Mouse (Mus musculus) kidney, embryonic 15.5 days (tissue): Measurements from ENCODE around the gene Bag2. TPM values are rescaled to one million over a fixed set of nuclear protein-coding genes. Genes with fewer than 3 reads are reported as not detected.
"Not testable (repeated sequence)": the region's sequence is repeated elsewhere in the genome, so short reads cannot be mapped to it uniquely, and the experiment has no call there.

ENCODE experiments used
- ATAC-seq: fragments of 200-750 bp; cut with Nextera tagmentation; replicated peaks from 2 replicates; pipeline ENCODE4 v1.8.0; 2017; ENCODE audit warnings: moderate TSS enrichment; ENCODE audit not compliant: low FRiP score
- H3K27ac ChIP-seq: fragments of 300-500 bp; sonication (generic); 2 replicates; pipeline ENCODE4 v1.5.1; 2015; ENCODE audit warnings: mild to moderate bottlenecking, inconsistent platforms
- H3K27me3 ChIP-seq: fragments of 300-500 bp; sonication (generic); 2 replicates; pipeline ENCODE4 v1.6.1; 2015; ENCODE audit warnings: inconsistent platforms
- H3K36me3 ChIP-seq: fragments of 300-500 bp; sonication (generic); 2 replicates; pipeline ENCODE4 v1.6.1; 2015; ENCODE audit warnings: inconsistent platforms
- H3K4me1 ChIP-seq: fragments of 300-500 bp; sonication (generic); 2 replicates; pipeline ENCODE4 v1.6.1; 2015; ENCODE audit warnings: inconsistent platforms
- H3K4me2 ChIP-seq: fragments of 300-500 bp; sonication (generic); 2 replicates; pipeline ENCODE4 v1.6.1; 2015; ENCODE audit warnings: moderate library complexity, mild to moderate bottlenecking, inconsistent platforms
- H3K4me3 ChIP-seq: fragments of 300-500 bp; sonication (generic); replicated peaks from 2 replicates; pipeline ENCODE4 v1.5.1; 2015; ENCODE audit warnings: mild to moderate bottlenecking, inconsistent platforms
- H3K9ac ChIP-seq: fragments of 300-500 bp; sonication (generic); 2 replicates; pipeline ENCODE4 v1.6.1; 2015; ENCODE audit warnings: mild to moderate bottlenecking, inconsistent platforms
- H3K9me3 ChIP-seq: fragments of 300-500 bp; sonication (generic); replicated peaks from 2 replicates; pipeline ENCODE4 v1.6.1; 2016; ENCODE audit warnings: inconsistent platforms
- WGBS: fragments of 180-500 bp; shearing (Covaris S2); methylation state at CpG from one replicate; pipeline ENCODE4 v1.1.7; 2015; ENCODE audit warnings: mixed read lengths; 5-methylcytosine and 5-hydroxymethylcytosine counted together
- polyA plus RNA-seq: library from polyadenylated mRNA; unstranded; fragments of >200 nt; fragmentation: Nextera tagmentation; extraction: Ambion mirVana; gene quantifications from 2 replicates; pipeline ENCODE4 v1.2.1, GENCODE M21; 2015

The Bag2 gene
- polyA plus RNA-seq, 1 experiment from 2014 or later: 87.6 TPM

GRCm38 (mm10) chr1:33744815-33745214, 12.8 kb downstream of the Bag2 start:
- ATAC-seq, H3K9ac ChIP-seq, H3K4me2 ChIP-seq, H3K27ac ChIP-seq, H3K4me1 ChIP-seq, H3K9me3 ChIP-seq, H3K4me3 ChIP-seq, H3K27me3 ChIP-seq: not testable (repeated sequence)
- 94% methylated on average over 9 of the region's 9 CpGs for WGBS
- peaks cover 49% of the 10 kb centered on the region for H3K36me3 ChIP-seq

DNA sequence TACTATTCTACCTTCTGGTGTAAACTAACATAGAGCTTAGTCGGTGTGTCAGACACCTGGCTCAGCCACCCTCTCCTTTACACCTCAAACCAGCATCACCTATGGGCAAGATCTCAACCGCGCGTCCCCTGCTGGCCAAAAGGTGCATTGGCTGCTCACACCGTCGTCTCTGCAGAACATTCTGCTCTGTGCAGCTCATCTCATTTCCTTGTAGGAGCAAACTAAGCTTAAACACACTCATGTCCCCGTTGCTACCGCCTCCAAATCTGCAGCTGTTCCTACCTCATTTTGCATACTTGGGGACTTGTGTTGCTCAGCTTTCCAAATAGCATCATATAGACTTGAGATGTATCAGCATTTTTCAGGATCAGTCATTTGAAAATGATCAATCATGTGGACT, 14.7 kb downstream of the Bag2 start:
- 25% methylated on average over 8 of the region's 8 CpGs for WGBS
- Histone ChIP-seq H3K27ac (no peak overlapping the region), H3K4me2 (no peak overlapping the region), H3K9ac (no peak overlapping the region), H3K36me3 (peaks cover 57% of the 10 kb centered on the region), H3K4me1 (no peaks in the 10 kb centered on the region), H3K4me3 (no peak overlapping the region), H3K27me3 (no peaks in the 10 kb centered on the region), H3K9me3 (no peaks in the 10 kb centered on the region)
- 0 out of 2 replicates have a peak, but pooled peaks have one; percentile 31 for ATAC-seq

DNA sequence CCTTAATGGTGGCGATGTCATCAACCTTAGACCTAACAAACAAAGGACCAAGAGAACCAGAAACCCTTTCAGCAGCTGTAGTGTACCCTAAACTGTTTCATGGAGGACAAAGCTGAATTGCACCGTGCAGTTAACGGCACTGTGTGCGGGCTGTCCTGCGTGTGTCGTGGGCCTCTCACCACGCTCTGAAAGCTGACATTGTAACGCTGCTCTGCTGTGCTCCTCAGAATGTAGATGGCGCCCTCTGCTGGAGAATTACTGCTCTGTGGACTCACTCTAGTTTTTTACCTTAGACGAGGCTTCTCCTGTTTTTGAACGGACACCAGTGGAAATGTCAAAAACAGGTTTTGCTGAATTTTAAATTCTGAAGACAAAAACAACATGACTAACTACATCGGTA, 18.3 kb downstream of the Bag2 start:
- no peaks in the 10 kb centered on the region for H3K4me1 ChIP-seq
- H3K4me3 ChIP-seq: no peak overlapping the region
- no peak overlapping the region for H3K27ac ChIP-seq
- H3K36me3 ChIP-seq: peaks cover 61% of the 10 kb centered on the region
- WGBS: 27% methylated on average over 12 of the region's 12 CpGs
- ATAC-seq: peak; percentile 80
- H3K9me3 ChIP-seq: no peaks in the 10 kb centered on the region
- no peak overlapping the region for H3K4me2 ChIP-seq
- no peak overlapping the region for H3K9ac ChIP-seq
- H3K27me3 ChIP-seq: no peaks in the 10 kb centered on the region

DNA sequence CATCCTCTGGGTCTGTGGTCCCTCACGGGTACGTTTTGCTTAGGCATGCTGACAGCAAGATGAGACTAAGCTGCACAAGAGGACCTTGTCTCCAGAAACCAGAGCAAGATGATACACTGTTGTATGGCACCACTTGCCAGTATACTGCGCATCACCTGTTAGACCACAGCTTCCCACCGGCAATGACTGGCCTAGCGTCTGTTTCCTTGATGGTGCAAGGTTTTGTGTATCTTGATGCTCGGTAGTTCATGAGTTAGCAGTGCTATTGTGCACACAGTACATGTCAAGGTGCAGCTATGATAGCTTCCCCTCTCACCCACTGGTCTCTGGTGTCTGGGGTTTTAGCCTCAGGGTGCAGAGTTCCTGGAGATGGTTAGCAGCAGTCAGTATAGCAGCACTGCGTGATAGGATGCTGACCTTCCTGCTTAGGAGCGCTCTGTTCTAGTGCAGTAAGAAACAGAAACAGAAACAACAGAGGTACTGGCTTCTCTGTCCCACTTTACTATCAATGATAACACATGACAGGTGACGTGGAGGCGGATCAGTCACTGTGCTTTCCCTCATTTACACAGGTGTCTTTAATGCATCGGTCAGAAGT, 18.8 kb downstream of the Bag2 start:
- H3K4me3 ChIP-seq: no peak overlapping the region
- no peak overlapping the region for H3K9ac ChIP-seq
- 87% methylated on average over 11 of the region's 11 CpGs for WGBS
- H3K27ac ChIP-seq: no peak overlapping the region
- no peaks in the 10 kb centered on the region for H3K4me1 ChIP-seq
- no peaks in the 10 kb centered on the region for H3K9me3 ChIP-seq
- no peaks in the 10 kb centered on the region for H3K27me3 ChIP-seq
- no peak overlapping the region for H3K4me2 ChIP-seq
- no peak for ATAC-seq
- peaks cover 63% of the 10 kb centered on the region for H3K36me3 ChIP-seq

DNA sequence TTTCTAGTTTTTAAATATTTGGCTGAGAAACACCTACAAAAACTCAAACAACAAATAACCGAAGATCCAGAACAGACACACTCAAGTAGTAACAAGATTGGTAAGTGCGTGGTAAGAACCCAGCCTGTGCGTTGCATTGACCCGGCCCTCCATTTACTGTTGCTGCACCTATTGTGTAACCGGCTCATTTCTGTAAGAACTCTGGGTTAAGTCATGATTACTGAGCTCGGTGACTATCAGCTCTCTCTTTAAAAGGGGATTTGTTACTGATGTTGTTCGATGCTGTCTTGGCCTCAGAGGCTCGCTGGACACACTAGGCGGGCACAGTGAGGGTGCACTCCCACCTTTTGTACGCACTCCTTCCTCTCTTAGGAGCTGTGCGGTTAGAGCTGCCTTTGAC, 19.3 kb downstream of the Bag2 start:
- Histone ChIP-seq H3K4me1 (no peaks in the 10 kb centered on the region), H3K27me3 (no peaks in the 10 kb centered on the region), H3K9me3 (no peaks in the 10 kb centered on the region), H3K4me2 (no peak overlapping the region), H3K36me3 (peaks cover 66% of the 10 kb centered on the region), H3K27ac (no peak overlapping the region), H3K4me3 (no peak overlapping the region), H3K9ac (no peak overlapping the region)
- ATAC-seq: no peak
- WGBS: 92% methylated on average over 11 of the region's 11 CpGs

DNA sequence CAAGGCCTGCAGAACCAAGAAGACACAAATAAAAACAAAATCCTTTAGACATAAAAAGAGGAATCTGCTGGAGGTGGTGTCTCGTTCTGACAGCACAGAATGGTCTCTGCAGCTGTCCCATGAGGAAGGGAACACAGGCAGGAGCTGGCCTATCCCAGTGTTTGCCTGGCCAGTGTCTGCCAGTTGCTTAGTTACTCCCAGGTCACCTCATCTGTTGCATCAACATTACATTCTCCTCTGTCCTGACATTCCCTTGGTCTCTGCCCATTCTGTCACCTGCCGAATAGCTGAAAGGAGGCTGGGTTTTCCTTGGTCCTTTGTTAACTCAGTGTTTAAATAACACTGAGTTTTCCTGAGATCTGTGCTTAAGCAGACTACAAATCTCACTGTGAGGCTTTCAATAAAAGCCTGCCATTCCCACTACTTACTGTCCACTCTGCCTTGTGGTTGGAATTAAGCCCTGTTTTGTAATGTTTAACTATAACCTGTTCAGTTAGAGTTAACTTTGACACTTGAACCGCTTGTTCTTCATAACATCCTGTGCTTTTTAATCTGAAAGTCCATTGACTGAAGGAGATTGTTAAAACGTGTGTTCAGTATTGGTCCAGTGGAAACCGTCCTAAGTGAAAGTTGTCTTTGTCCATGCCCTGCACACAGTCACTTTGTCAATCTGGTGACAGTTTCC, 23.5 kb downstream of the Bag2 start:
- WGBS: 78% methylated on average over 5 of the region's 5 CpGs
- 0 out of 2 replicates have a peak, but pooled peaks have one; percentile 41 for ATAC-seq
- no peak overlapping the region for H3K4me3 ChIP-seq
- H3K4me2 ChIP-seq: no peak overlapping the region
- no peaks in the 10 kb centered on the region for H3K9me3 ChIP-seq
- no peaks in the 10 kb centered on the region for H3K4me1 ChIP-seq
- H3K9ac ChIP-seq: no peak overlapping the region
- no peak overlapping the region for H3K27ac ChIP-seq
- peaks cover 93% of the 10 kb centered on the region for H3K36me3 ChIP-seq
- H3K27me3 ChIP-seq: no peaks in the 10 kb centered on the region

DNA sequence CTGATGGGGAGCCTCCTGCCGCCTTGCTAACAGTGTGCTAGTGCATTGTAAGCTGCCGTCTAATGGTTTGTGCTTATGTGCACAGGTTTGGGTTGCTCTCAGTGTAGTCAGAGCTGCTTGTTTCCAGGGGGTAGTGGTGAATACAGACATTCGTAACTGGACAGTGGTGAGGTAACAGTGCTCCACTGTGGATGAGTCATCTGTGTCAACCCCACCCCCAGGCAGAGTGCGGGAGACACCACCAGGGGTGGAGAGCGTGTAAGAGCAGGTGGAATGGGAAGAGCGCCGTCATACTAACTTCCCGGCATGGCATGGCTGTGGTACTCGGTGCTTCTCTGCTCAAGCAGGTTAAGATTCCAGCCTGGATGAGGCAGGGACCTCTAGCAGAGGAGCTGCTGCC, 24.6 kb downstream of the Bag2 start:
- H3K9ac ChIP-seq: no peak overlapping the region
- no peak overlapping the region for H3K4me2 ChIP-seq
- no peaks in the 10 kb centered on the region for H3K4me1 ChIP-seq
- ATAC-seq: 0 out of 2 replicates have a peak, but pooled peaks have one; percentile 31
- 93% methylated on average over 9 of the region's 9 CpGs for WGBS
- H3K27ac ChIP-seq: no peak overlapping the region
- peaks cover 93% of the 10 kb centered on the region for H3K36me3 ChIP-seq
- H3K9me3 ChIP-seq: no peaks in the 10 kb centered on the region
- no peaks in the 10 kb centered on the region for H3K27me3 ChIP-seq
- H3K4me3 ChIP-seq: no peak overlapping the region

GRCm38 (mm10) chr1:33725086-33725485, 32.5 kb downstream of the Bag2 start:
- Histone ChIP-seq H3K36me3 (peaks cover 80% of the 10 kb centered on the region), H3K9ac (no peak overlapping the region)
- 85% methylated on average over 5 of the region's 5 CpGs for WGBS

DNA sequence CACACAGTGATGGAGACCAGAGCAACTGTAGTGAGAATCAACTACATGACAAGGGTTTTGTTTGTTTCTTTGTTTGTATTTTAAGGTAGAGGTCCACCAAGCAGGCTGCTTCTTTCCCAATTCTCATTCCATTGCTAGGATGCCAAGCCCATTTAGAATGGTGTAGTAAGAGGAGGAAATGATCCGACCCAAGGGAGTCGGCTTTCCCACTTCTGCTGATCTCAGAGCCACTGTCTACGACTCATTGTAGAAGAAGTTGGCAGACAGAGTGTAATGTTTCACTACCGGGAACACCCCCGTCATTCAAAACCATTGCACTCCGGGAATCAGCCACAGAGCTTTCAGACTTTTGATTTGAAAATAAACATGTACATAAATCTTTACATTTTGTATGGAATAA, 33.1 kb downstream of the Bag2 start:
- Histone ChIP-seq H3K4me2 (no peak overlapping the region), H3K27ac (no peak overlapping the region), H3K36me3 (peaks cover 75% of the 10 kb centered on the region), H3K27me3 (no peaks in the 10 kb centered on the region), H3K9ac (no peak overlapping the region), H3K9me3 (no peaks in the 10 kb centered on the region), H3K4me3 (no peak overlapping the region), H3K4me1 (peaks cover 8% of the 10 kb centered on the region)
- 35% methylated on average over 6 of the region's 6 CpGs for WGBS
- ATAC-seq: no peak

More at GRCm38 (mm10) chr1:33725086-33725485, 32.5 kb downstream of the Bag2 start:
- no peak overlapping the region for H3K4me3 ChIP-seq
- H3K9me3 ChIP-seq: no peaks in the 10 kb centered on the region
- H3K4me2 ChIP-seq: no peak overlapping the region
- no peaks in the 10 kb centered on the region for H3K27me3 ChIP-seq
- H3K27ac ChIP-seq: no peak overlapping the region
- no peak for ATAC-seq
- peaks cover 7% of the 10 kb centered on the region for H3K4me1 ChIP-seq

- no peak for ATAC-seq
Observed at GRCm38 (mm10) chr1:33721020-33721419, 36.6 kb downstream of the Bag2 start.

DNA sequence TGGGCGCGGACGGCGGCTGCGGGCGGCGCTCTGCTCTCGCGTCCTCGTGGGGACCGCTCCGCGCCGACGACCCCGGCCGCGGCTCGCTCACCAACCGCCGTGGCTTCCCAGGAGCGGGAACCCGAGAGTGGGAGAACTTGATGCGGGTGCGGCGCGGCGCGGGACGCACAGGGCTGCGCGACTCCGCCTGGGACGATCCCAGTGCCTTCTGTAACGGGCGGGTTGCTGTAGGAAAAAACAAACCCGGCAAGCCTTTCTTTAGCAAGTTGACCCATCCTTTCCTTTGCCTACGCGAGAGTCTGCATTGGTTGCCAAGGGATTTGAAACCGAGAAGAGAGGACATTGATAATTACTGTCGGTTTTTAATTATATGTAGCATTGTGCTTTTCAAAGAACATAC, 37.4 kb downstream of the Bag2 start:
- peaks cover 11% of the 10 kb centered on the region for H3K4me1 ChIP-seq
- peak overlapping the region; percentile 92 for H3K9ac ChIP-seq
- H3K36me3 ChIP-seq: peaks cover 35% of the 10 kb centered on the region
- ATAC-seq: peak; percentile 72
- H3K27me3 ChIP-seq: no peaks in the 10 kb centered on the region
- peak overlapping the region; percentile 93 for H3K27ac ChIP-seq
- under 1% methylated on average over 35 of the region's 41 CpGs for WGBS
- H3K4me3 ChIP-seq: peak overlapping the region; percentile 86
- H3K9me3 ChIP-seq: no peaks in the 10 kb centered on the region
- peak overlapping the region; percentile 75 for H3K4me2 ChIP-seq

More at GRCm38 (mm10) chr1:33721020-33721419, 36.6 kb downstream of the Bag2 start:
- no peaks in the 10 kb centered on the region for H3K27me3 ChIP-seq
- H3K27ac ChIP-seq: no peak overlapping the region
- H3K4me3 ChIP-seq: peak overlapping the region; percentile 86
- peak overlapping the region; percentile 17; the same call in 1 of the 2 replicates for H3K9ac ChIP-seq
- H3K4me1 ChIP-seq: peaks cover 11% of the 10 kb centered on the region
- peak overlapping the region; percentile 75 for H3K4me2 ChIP-seq
- H3K36me3 ChIP-seq: peaks cover 43% of the 10 kb centered on the region
- WGBS: 75% methylated on average over 7 of the region's 7 CpGs
- H3K9me3 ChIP-seq: no peaks in the 10 kb centered on the region

DNA sequence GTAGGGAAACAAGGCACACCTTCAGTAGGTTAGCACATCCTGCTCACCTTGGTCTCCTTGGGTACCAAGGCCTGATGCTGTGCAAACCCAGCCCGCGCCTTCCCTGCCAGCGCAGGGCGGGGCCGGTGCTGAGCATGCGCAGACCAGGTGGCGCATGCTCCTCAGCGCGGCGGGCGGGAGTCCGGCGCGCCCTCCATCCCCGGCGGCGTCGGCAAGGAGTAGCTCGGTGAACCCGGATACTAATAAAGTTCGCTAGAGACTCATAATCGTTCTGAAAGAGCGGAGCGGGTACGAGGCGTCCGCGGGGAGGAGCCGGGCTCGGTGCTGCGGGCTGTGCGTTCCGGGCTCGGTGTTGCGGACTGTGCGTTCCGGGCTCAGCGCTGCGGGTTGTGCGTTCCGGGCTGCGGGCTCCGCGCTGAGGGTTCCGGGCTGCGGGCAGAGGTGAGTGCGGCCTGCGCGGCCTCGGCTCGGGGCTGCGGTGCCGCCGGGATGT, 37.8 kb downstream of the Bag2 start, which contains the start of gene Rab23:
TSS of gene Rab23 (plus strand) at position 155 of the 493 bp plus-strand sequence.
- peak; percentile 97 for ATAC-seq
- H3K9ac ChIP-seq: peak within 1 kb of the TSS; percentile 92
- peaks cover 12% of the 10 kb centered on the region for H3K4me1 ChIP-seq
- H3K4me2 ChIP-seq: peak within 1 kb of the TSS; percentile 75
- WGBS: under 1% methylated on average over 50 of the region's 54 CpGs
- H3K9me3 ChIP-seq: no peaks in the 10 kb centered on the region
- H3K4me3 ChIP-seq: peak within 1 kb of the TSS; percentile 86
- H3K36me3 ChIP-seq: peaks cover 31% of the 10 kb centered on the region
- H3K27me3 ChIP-seq: no peaks in the 10 kb centered on the region
- H3K27ac ChIP-seq: peak within 1 kb of the TSS; percentile 93
